Mouse (Mus musculus) left cerebral cortex, postnatal 36 days (tissue): Measurements from ENCODE around the gene Mettl15. TPM values are rescaled to one million over a fixed set of nuclear protein-coding genes. Genes with fewer than 3 reads are reported as not detected.
"Not testable (repeated sequence)": the region's sequence is repeated elsewhere in the genome, so short reads cannot be mapped to it uniquely, and the experiment has no call there.

Experiments used
- DNase-seq, 2 experiments: peaks; one replicate each; pipeline ENCODE4 v3.0.0; 2021 to 2022; ENCODE audit warnings: low spot score in 2 of 2, mixed read lengths in 1 of 2
- intact Hi-C: fragments of 180-260 bp; cut with DNase I; formaldehyde crosslinking; loops from one replicate; pipeline ENCODE4 v1.15.1; 2025
- total RNA-seq, 2 experiments: library from RNA; stranded (reverse); gene quantifications; 2 replicates each; pipeline ENCODE4 v1.2.3; 2021

Mettl15 gene
- total RNA-seq = 1 to 10 TPM; 4.7 to 5.3 TPM

GRCm38 (mm10) chr2:109280600-109281340, at the start of gene Mettl15, which contains the start of gene Kif18a:
Gene Mettl15 (minus strand): TSS chr2:109280748.
Gene Kif18a (plus strand): TSS chr2:109280738.
- DNase-seq = peak; percentile 95 to 96
- intact Hi-C loops = loop anchor here (5.0 kb wide), 2 partner anchors 397 to 412 kb away; no protein-coding TSS in a partner anchor

GRCm38 (mm10) chr2:109311369-109311768, 30.8 kb upstream of the Mettl15 start:
- intact Hi-C loops = no loop called here
- DNase-seq = no peak

GRCm38 (mm10) chr2:109303638-109304037, 23.1 kb upstream of the Mettl15 start:
- intact Hi-C loops = no loop called here
- DNase-seq = no peak

DNA sequence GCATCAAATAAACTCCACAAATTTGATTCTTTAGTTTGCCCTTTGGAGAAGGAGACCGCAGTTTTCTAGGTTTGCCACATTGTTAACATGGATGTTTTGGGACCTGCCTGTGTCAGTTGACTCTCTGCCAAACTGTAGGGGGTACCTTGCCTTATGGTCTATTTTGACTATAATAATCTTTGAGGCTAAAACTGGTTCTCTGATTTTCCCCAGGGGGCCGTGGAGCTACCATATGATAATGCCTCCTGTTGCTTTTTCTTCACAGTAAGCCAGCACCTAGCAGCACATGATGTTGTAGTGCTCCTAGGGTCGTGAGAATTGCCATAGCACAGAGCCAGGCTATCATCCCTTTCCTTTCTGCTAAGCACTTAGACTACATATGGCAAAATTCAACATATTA, 21.7 kb upstream of the Mettl15 start:
- DNase-seq = no peak
- intact Hi-C loops = no loop called here

- DNase-seq = no peak
- intact Hi-C loops = no loop called here
Measured at GRCm38 (mm10) chr2:109298160-109298559, 17.6 kb upstream of the Mettl15 start.

DNA sequence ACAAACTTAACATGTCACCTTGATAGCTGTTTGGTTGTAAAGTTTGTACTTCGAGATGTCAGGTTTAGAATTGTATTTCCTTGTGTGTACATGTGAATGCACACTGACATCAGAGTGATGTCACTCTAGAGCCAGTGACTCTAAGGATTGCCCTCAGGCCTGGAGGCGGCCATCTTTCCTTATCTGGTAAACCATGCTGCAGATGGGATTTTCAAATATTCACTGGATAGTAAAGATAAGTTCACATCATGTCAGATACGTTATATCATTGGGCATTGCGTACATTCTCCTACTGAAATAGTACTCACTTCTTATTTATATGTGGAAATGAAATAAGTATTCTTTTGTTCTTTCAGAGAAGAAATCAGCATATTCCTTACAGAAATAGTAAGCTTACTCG, 15.7 kb upstream of the Mettl15 start:
- no peak for DNase-seq
- intact Hi-C loops = no loop called here

DNA sequence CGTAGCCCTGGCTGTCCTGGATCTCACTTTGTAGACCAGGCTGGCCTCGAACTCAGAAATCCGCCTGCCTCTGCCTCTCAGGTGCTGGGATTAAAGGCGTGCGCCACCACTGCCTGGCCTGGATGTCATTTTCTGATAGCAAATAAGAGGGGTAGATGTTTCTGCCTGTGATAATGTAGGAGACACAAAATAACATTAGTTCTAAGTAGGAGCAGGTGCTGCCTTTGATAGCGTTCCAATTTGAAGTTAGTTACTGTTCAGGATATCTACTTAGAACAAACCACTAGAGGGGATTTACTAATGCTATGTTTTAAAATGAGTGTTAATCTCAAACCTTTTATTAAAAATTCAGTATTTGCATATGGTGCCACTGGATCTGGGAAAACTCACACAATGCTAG, 8.8 kb upstream of the Mettl15 start:
- no peak for DNase-seq

GRCm38 (mm10) chr2:109284121-109284520, 3.6 kb upstream of the Mettl15 start:
- no peak for DNase-seq
- intact Hi-C loops = loop anchor here (5.0 kb wide), 2 partner anchors 393 to 408 kb away; no protein-coding TSS in a partner anchor

More for the DNA sequence above, 8.8 kb upstream of the Mettl15 start:
- intact Hi-C loops = no loop called here

- intact Hi-C loops = loop anchor here (5.0 kb wide), 2 partner anchors 396 to 411 kb away; no protein-coding TSS in a partner anchor
- no peak for DNase-seq
Measured at GRCm38 (mm10) chr2:109281341-109281690, 768 bp upstream of the Mettl15 start.

DNA sequence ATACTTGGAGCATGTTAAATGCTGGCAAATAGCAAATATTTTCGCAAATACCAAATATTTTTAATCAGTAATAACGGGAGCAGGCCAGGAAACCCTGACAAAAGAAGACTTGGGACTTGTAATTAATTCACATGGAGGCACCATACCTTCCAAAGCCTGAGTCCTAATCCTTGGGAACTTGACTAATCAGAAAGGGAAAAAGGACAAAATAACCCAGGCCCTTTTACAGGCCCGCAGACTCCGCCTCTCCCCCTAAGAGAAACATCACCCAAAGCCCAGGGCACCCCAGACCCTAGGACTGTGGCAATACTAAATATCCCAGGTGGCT, 312 bp downstream of the Mettl15 start:
- intact Hi-C loops = loop anchor here (5.0 kb wide), 2 partner anchors 397 to 412 kb away; no protein-coding TSS in a partner anchor
- DNase-seq = no peak

- peak; percentile 28 to 31 for DNase-seq
- intact Hi-C loops = loop anchor here (10.0 kb wide), 1 partner anchor 617 kb away; the partner anchor contains the start of gene Lin7c
Measured at GRCm38 (mm10) chr2:109278036-109278435, 2.5 kb downstream of the Mettl15 start.

DNA sequence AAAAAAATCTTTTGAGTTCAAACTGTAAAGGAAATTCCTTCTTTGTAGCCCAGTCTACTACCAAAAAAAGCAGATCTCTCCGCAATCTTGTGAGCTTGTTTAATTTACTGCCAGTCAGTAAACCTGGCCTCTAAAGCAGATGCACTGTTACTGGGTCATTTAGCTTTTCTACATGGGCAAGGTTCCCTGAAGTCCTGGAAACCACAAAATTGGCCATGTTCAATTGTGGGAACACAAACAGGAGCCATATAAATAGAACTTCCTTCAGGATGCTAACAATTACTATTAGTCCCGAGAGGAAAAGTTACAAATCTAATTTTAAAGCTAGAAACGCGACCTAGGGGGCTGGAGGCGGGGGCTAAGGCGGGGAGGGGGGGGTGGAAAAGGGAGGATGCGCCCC, 3.0 kb downstream of the Mettl15 start:
- intact Hi-C loops = loop anchor here (10.0 kb wide), 1 partner anchor 617 kb away; the partner anchor contains the start of gene Lin7c
- no peak for DNase-seq

- DNase-seq = no peak
- intact Hi-C loops = loop anchor here (10.0 kb wide), 1 partner anchor 622 kb away; the partner anchor contains the start of gene Lin7c
Measured at GRCm38 (mm10) chr2:109273098-109273497, 7.5 kb downstream of the Mettl15 start.

- DNase-seq = no peak
- intact Hi-C loops = no loop called here
Measured at GRCm38 (mm10) chr2:109262779-109263178, 17.8 kb downstream of the Mettl15 start.

DNA sequence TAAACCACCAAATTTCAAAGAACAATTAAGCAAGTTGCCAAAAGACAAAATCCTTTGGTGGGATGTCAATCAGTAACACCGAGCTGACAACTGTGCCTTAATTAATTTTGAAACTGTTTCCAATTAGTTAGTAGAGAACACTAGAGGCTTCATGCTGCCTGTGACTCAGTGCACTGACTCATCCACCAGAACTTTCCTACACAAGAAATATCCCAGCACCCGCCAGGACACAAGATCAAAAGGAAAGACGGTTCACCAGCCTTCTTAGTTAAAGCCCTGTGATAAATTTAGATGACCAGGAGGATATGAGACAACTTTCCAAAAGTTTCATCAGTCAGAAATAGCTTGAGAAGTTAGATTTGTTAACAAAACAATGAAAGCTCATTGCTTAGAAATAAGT, 38.6 kb downstream of the Mettl15 start:
- intact Hi-C loops = no loop called here
- no peak for DNase-seq

DNA sequence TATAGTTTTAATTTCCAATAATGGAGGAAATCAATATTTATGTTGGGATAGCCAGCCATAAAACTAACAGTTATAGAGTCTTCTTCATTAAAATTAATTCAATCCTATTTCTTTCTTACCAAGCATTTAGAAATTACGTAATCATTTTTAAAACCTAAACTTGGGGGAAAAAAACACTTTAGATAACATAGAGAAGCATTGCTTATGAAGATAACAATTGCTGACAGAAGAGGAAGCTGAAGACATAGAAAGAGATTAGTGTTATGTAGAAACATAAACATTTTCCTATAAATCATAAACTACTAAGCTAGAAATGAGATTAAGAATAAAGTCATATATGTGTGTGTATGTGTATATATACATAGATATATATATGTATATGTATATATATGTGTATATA, 44.8 kb downstream of the Mettl15 start:
- DNase-seq = no peak
- intact Hi-C loops = no loop called here

DNA sequence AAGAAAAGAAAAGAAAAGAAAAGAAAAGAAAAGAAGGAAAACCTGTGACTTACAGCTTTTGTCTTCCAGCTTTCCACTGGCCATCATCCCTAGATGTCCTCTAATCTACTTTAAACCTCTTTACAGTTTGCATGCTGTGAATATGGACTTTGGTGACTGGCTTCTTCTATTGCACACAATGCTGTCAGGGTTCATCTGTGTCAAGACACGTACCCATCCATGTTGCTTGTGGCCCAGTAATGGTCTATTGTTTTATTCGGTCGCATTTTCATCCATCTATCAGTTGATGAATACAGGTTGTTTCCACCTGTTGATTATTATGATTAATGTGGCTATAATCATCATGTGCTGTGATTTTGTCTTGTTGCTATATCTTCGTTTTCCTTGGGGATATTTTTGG, 46.7 kb downstream of the Mettl15 start:
- intact Hi-C loops = no loop called here
- no peak for DNase-seq

DNA sequence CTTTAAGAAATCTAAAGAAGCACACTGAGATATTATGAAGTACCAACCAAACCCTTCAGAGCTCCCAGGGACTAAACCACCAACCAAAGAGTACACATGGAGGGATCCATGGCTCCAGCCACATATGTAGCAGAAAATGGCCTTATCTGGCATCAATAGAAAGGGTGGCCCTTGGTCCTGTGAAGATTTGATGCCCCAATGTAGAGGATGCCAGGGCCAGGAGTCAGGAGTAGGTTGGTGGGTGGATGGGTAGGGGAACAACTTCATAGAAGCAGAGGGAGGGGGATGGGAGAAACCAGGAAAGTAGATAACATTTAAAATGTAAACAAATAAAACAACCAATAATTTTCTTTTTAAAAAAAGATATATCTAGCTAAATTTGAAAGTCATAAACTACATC, 50.1 kb downstream of the Mettl15 start:
- no peak for DNase-seq
- intact Hi-C loops = no loop called here

DNA sequence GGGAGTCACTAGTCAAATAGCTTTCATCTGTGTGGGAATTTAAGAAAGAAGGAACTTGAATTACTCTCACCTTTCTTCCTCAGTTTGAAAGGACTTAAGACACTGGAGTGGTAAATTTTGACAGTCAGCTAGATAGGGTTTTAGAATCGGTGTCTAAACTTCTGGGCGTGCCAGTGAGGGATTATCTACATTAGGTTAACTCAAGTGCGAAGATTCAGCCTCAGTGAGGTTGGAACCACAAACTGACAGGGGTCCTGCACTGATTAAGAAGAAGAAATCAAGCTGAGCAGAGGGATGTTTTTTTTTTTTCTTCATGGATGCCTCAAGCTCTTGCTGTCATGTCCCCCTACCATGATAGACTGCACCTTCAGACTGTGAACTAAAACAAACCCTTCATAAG, 53.4 kb downstream of the Mettl15 start:
- intact Hi-C loops = no loop called here
- no peak for DNase-seq

DNA sequence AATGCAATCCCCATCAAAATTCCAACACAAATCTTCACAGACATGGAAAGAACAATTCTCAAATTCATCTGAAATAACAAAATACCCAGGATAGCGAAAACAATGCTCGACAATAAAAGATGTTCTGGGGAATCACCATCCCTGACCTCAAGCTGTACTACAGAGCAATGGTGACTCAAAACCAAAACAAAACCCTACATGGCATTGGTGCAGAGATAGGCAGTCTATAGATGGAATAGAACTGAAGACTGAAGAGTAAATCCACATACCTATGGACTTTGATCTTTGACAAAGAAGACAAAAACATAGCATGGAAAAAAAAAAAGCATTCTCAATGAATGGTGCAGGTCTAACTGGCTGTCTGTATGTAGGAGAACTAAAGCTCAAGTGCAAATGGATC, 59.1 kb downstream of the Mettl15 start:
- intact Hi-C loops = no loop called here
- no peak for DNase-seq

- DNase-seq, intact Hi-C loops: not testable (repeated sequence)
Measured at GRCm38 (mm10) chr2:109216678-109217077, 63.9 kb downstream of the Mettl15 start.
